Mouse (Mus musculus) brown adipose tissue, adult 24 weeks (tissue): ENCODE results near the gene Gm21936. TPM values are rescaled to one million over a fixed set of nuclear protein-coding genes. Genes with fewer than 3 reads are reported as not detected.
"Not testable (repeated sequence)": the region's sequence is repeated elsewhere in the genome, so short reads cannot be mapped to it uniquely, and the experiment has no call there.

ENCODE experiments used
- H3K27ac ChIP-seq: fragments of 200-500 bp; replicated peaks from 2 replicates; pipeline ENCODE4 v1.5.1; 2012; ENCODE audit warnings: low read depth, mild to moderate bottlenecking, low read length
- H3K4me1 ChIP-seq: fragments of 200-500 bp; 2 replicates; pipeline ENCODE4 v1.6.1; 2012; ENCODE audit warnings: low read length, mixed read lengths; ENCODE audit not compliant: control insufficient read depth, insufficient read depth, insufficient read length
- H3K4me3 ChIP-seq: fragments of 200-500 bp; 2 replicates; pipeline ENCODE4 v1.5.1; 2012; ENCODE audit warnings: low read depth, mild to moderate bottlenecking, low read length, moderate library complexity; ENCODE audit not compliant: insufficient read depth
- polyA plus RNA-seq: library from polyadenylated mRNA; stranded (reverse); fragments of >200 nt; gene quantifications from 2 replicates; pipeline ENCODE4 v1.2.4, GENCODE M21; 2012; ENCODE audit not compliant: missing spikeins, insufficient read depth, insufficient read length

Gm21936 gene
- not detected in 2 replicates for polyA plus RNA-seq

GRCm38 (mm10) chr12:87795212-87795611, at the start of gene Gm21936:
Gm21936 (plus strand) TSS chr12:87795512.
- not testable (repeated sequence) for H3K4me3 ChIP-seq, H3K4me1 ChIP-seq, H3K27ac ChIP-seq

GRCm38 (mm10) chr12:87775655-87776054, 19.7 kb upstream of the Gm21936 start, which contains the start of gene Gm21319:
Gm21319 (minus strand) TSS chr12:87775755.
- H3K4me3 ChIP-seq, H3K27ac ChIP-seq, H3K4me1 ChIP-seq: not testable (repeated sequence)

GRCm38 (mm10) chr12:87797971-87798370, 2.7 kb downstream of the Gm21936 start:
- not testable (repeated sequence) for H3K4me1 ChIP-seq, H3K4me3 ChIP-seq, H3K27ac ChIP-seq

- H3K4me1 ChIP-seq, H3K4me3 ChIP-seq, H3K27ac ChIP-seq: not testable (repeated sequence)
Observed at GRCm38 (mm10) chr12:87816277-87816676, 21.0 kb downstream of the Gm21936 start, which contains the start of gene BB287469. BB287469 (plus strand) TSS chr12:87816577.

- not testable (repeated sequence) for H3K4me3 ChIP-seq, H3K4me1 ChIP-seq, H3K27ac ChIP-seq
Observed at GRCm38 (mm10) chr12:87842239-87842638, 46.9 kb downstream of the Gm21936 start, which contains the start of gene Gm2001. Gm2001 (minus strand) TSS chr12:87842339.

Other genes with a start within 250 kb of the Gm21936 start
- not detected in 2 replicates for gene Oog1, start 192.8 kb upstream of the Gm21936 start, polyA plus RNA-seq
- not detected in 2 replicates for gene Gm4027, start 176.6 kb upstream of the Gm21936 start, polyA plus RNA-seq
- not detected in 2 replicates for gene Gm16381, start 150.9 kb upstream of the Gm21936 start, polyA plus RNA-seq
- gene Gm21319, start 19.8 kb upstream of the Gm21936 start, polyA plus RNA-seq: not detected in 2 replicates
- not detected in 2 replicates for gene BB287469, start 21.1 kb downstream of the Gm21936 start, polyA plus RNA-seq
- gene Gm2001, start 46.8 kb downstream of the Gm21936 start, polyA plus RNA-seq: not detected in 2 replicates
- not detected in 2 replicates for gene Gm2016, start 78.6 kb downstream of the Gm21936 start, polyA plus RNA-seq
- gene Gm2022, start 99.9 kb downstream of the Gm21936 start, polyA plus RNA-seq: not detected in 2 replicates
- gene Gm2035, start 124.3 kb downstream of the Gm21936 start, polyA plus RNA-seq: not detected in 2 replicates
- not detected in 2 replicates for gene Gm2042, start 158.6 kb downstream of the Gm21936 start, polyA plus RNA-seq
- not detected in 2 replicates for gene Gm2075, start 216.3 kb downstream of the Gm21936 start, polyA plus RNA-seq
- not detected in 2 replicates for gene Gm6803, start 223.3 kb downstream of the Gm21936 start, polyA plus RNA-seq
- gene Gm2056, start 231.5 kb downstream of the Gm21936 start, polyA plus RNA-seq: not detected in 2 replicates